Mouse (Mus musculus) thymus, adult 2 months (tissue): Measurements from ENCODE around the gene Adi1. TPM values are rescaled to one million over a fixed set of nuclear protein-coding genes. Genes with fewer than 3 reads are reported as not detected.

Source experiments
- DNase-seq: peaks from one replicate; pipeline ENCODE4 v3.0.0; 2021
- H3K27ac ChIP-seq: fragments of 200-500 bp; 2 replicates; pipeline ENCODE4 v1.5.1; 2012; ENCODE audit warnings: low read length, control low read depth; ENCODE audit not compliant: control insufficient read depth, insufficient read depth
- H3K27me3 ChIP-seq: fragments of 200-500 bp; 2 replicates; pipeline ENCODE4 v1.6.1; 2012; ENCODE audit warnings: mild to moderate bottlenecking, low read length, moderate library complexity, mixed read lengths; ENCODE audit not compliant: control insufficient read depth, insufficient read depth
- H3K36me3 ChIP-seq: fragments of 200-500 bp; 2 replicates; pipeline ENCODE4 v1.6.1; 2012; ENCODE audit warnings: mild to moderate bottlenecking, low read length, moderate library complexity; ENCODE audit not compliant: control insufficient read depth, insufficient read depth
- H3K4me1 ChIP-seq: fragments of 200-500 bp; replicated peaks from 2 replicates; pipeline ENCODE4 v1.6.1; 2012; ENCODE audit warnings: low read length; ENCODE audit not compliant: control insufficient read depth, insufficient read depth
- H3K4me3 ChIP-seq: fragments of 200-500 bp; 2 replicates; pipeline ENCODE4 v1.5.1; 2012; ENCODE audit warnings: mild to moderate bottlenecking, low read length, control low read depth, moderate library complexity; ENCODE audit not compliant: control insufficient read depth, insufficient read depth
- CTCF ChIP-seq: fragments of 200-500 bp; IDR thresholded peaks from 2 replicates; pipeline ENCODE4 v1.5.1; 2012; ENCODE audit warnings: mild to moderate bottlenecking, control low read depth, low read length, moderate library complexity, borderline replicate concordance; ENCODE audit not compliant: control insufficient read depth, poor library complexity, insufficient read depth; ENCODE audit errors: extremely low read depth
- POLR2A ChIP-seq: fragments of 200-500 bp; IDR thresholded peaks from 2 replicates; pipeline ENCODE4 v1.6.1; 2012; ENCODE audit warnings: mild to moderate bottlenecking, low read length, control low read depth, moderate library complexity; ENCODE audit not compliant: control insufficient read depth, poor library complexity, insufficient read depth; ENCODE audit errors: extremely low read depth
- WGBS: fragments of 180-500 bp; shearing (Covaris S2); methylation state at CpG from one replicate; pipeline ENCODE4 v1.1.7; 2018; 5-methylcytosine and 5-hydroxymethylcytosine counted together
- polyA plus RNA-seq: library from polyadenylated mRNA; depleted of rRNA; stranded (reverse); fragments of >200 nt; gene quantifications from 2 replicates; pipeline ENCODE4 v1.2.3, GENCODE M21; 2012

Adi1 gene
- polyA plus RNA-seq, 1 experiment: 15.8 TPM

- Histone ChIP-seq H3K4me1 (peaks cover 5% of the 10 kb centered on the region), H3K4me3 (no peak overlapping the region), H3K27ac (no peak overlapping the region), H3K27me3 (no peaks in the 10 kb centered on the region), H3K36me3 (no peaks in the 10 kb centered on the region)
- no peak for DNase-seq
- no peak for TF ChIP-seq CTCF
- TF ChIP-seq POLR2A: no peak
- 79% methylated on average over 10 of the region's 10 CpGs for WGBS
Measured at GRCm38 (mm10) chr12:28674038-28674720, 852 bp upstream of the Adi1 start.

GRCm38 (mm10) chr12:28675925-28676209 is 836 bp downstream of the Adi1 start:
- Histone ChIP-seq H3K4me3 (peak overlapping the region; percentile 89), H3K36me3 (no peaks in the 10 kb centered on the region), H3K27me3 (no peaks in the 10 kb centered on the region), H3K27ac (peak overlapping the region; percentile 26; the same call in 1 of the 2 replicates), H3K4me1 (peaks cover 5% of the 10 kb centered on the region)
- 67% methylated on average over 5 of the region's 5 CpGs for WGBS
- DNase-seq: no peak
- TF ChIP-seq POLR2A (no peak), CTCF (no peak)

GRCm38 (mm10) chr12:28684674-28685073 is 9.6 kb downstream of the Adi1 start:
- H3K27ac ChIP-seq: no peak overlapping the region
- peaks cover 6% of the 10 kb centered on the region; the same call in 1 of the 2 replicates for H3K36me3 ChIP-seq
- no peak for TF ChIP-seq POLR2A
- TF ChIP-seq CTCF: no peak
- H3K4me1 ChIP-seq: no peaks in the 10 kb centered on the region
- no peaks in the 10 kb centered on the region for H3K27me3 ChIP-seq
- WGBS: 91% methylated on average over 1 of the region's 1 CpGs
- DNase-seq: no peak
- H3K4me3 ChIP-seq: no peak overlapping the region

GRCm38 (mm10) chr12:28685771-28686170 is 10.7 kb downstream of the Adi1 start:
- Histone ChIP-seq H3K4me3 (no peak overlapping the region), H3K4me1 (no peaks in the 10 kb centered on the region), H3K36me3 (peaks cover 14% of the 10 kb centered on the region; the same call in 1 of the 2 replicates), H3K27ac (no peak overlapping the region), H3K27me3 (no peaks in the 10 kb centered on the region)
- TF ChIP-seq CTCF: no peak
- TF ChIP-seq POLR2A: no peak
- WGBS: 91% methylated on average over 3 of the region's 3 CpGs
- no peak for DNase-seq

GRCm38 (mm10) chr12:28686199-28686879 is 11.3 kb downstream of the Adi1 start:
- no peak for DNase-seq
- peaks cover 20% of the 10 kb centered on the region for H3K36me3 ChIP-seq
- no peaks in the 10 kb centered on the region for H3K4me1 ChIP-seq
- no peak for TF ChIP-seq POLR2A
- TF ChIP-seq CTCF: no peak
- H3K27me3 ChIP-seq: no peaks in the 10 kb centered on the region
- 93% methylated on average over 8 of the region's 8 CpGs for WGBS
- H3K4me3 ChIP-seq: no peak overlapping the region
- no peak overlapping the region for H3K27ac ChIP-seq

- DNase-seq: no peak
- Histone ChIP-seq H3K36me3 (peaks cover 24% of the 10 kb centered on the region), H3K27ac (no peak overlapping the region), H3K4me3 (no peak overlapping the region), H3K27me3 (no peaks in the 10 kb centered on the region), H3K4me1 (no peaks in the 10 kb centered on the region)
- TF ChIP-seq CTCF: no peak
- no peak for TF ChIP-seq POLR2A
- 95% methylated on average over 6 of the region's 6 CpGs for WGBS
Measured at GRCm38 (mm10) chr12:28688996-28689395, 14.0 kb downstream of the Adi1 start.

- Histone ChIP-seq H3K4me3 (no peak overlapping the region), H3K27ac (no peak overlapping the region), H3K27me3 (no peaks in the 10 kb centered on the region), H3K36me3 (peaks cover 24% of the 10 kb centered on the region), H3K4me1 (no peaks in the 10 kb centered on the region)
- no peak for DNase-seq
- WGBS: 98% methylated on average over 7 of the region's 7 CpGs
- no peak for TF ChIP-seq CTCF
- no peak for TF ChIP-seq POLR2A
Measured at GRCm38 (mm10) chr12:28690730-28691129, 15.7 kb downstream of the Adi1 start.
